Mouse (Mus musculus) liver, adult 2 months (tissue): ENCODE measurements around the gene Usp3.

Experiments
- CTCF ChIP-seq: fragments of 200-500 bp; IDR thresholded peaks from 2 replicates; pipeline ENCODE4 v1.5.1; 2011; ENCODE audit warnings: low read depth, low read length, control low read depth
- POLR2A ChIP-seq: fragments of 200-500 bp; IDR thresholded peaks from 2 replicates; pipeline ENCODE4 v1.6.1; 2011; ENCODE audit warnings: low read length, control low read depth; ENCODE audit not compliant: insufficient read depth; ENCODE audit errors: extremely low read depth

- TF ChIP-seq POLR2A (no peak), CTCF (no peak)
Observed at GRCm38 (mm10) chr9:66598636-66599035, 5.7 kb upstream of the Usp3 start.
